Mouse (Mus musculus): ENCODE measurements around the gene Rtn2.

- TF ChIP-seq POLR2A (IDR thresholded peaks at IDR 0.05; ENCODE audit: low read depth, low read length) (no peak), CTCF (IDR thresholded peaks at IDR 0.05; ENCODE audit: extremely low read depth, insufficient read depth, insufficient read length, insufficient replicate concordance) (no peak)
These were observed 43.1 kb downstream of the Rtn2 start for GRCm38 (mm10) chr7:19325262-19326199.
